Mouse (Mus musculus) embryonic stem cell, embryonic (primary cell): ENCODE results near the gene Olfr743.
"Not testable (repeated sequence)": the region's sequence is repeated elsewhere in the genome, so short reads cannot be mapped to it uniquely, and the experiment has no call there.

Source experiments
- CTCF ChIA-PET, 4 experiments: fragments of 300-600 bp in 2 of 4; fragments of 350-600 bp in 2 of 4; sonication (Branson Sonifier 250); formaldehyde crosslinking; loops; one replicate each; lab custom pipeline; 2022; ENCODE audit warnings: inconsistent platforms in 2 of 4; lab: Charles Lee
- POLR2A ChIA-PET, 4 experiments: fragments of 300-600 bp in 2 of 4; fragments of 350-600 bp in 2 of 4; sonication (Branson Sonifier 250); formaldehyde crosslinking; loops; one replicate each; lab custom pipeline; 2022; ENCODE audit warnings: antibody characterized with exemption in 4 of 4, inconsistent platforms in 1 of 4; lab: Charles Lee

Olfr743 gene

DNA sequence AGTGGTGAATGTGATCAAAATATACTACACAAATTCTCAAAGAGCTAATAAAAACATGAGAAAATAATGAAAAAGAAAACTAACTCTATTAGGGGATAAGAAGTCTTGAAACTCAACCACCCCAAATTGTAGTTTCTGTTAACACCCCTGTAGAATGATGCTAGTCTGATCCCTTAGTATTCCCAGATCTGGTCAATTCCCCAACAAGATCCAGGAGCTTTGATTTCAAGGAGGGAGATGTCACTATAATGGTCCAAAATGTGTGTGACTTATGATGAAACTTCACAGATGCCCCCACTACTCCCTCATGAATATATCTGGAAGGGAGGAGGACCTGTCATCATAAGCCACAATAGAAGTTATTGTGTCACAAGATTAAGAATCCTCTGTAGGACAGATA lies at the start of gene Olfr743:
Gene Olfr743, plus strand, starts transcription at position 301 of the 400 bp plus-strand sequence.
- ChIA-PET CTCF (no interaction called here), POLR2A (interaction anchor here in 1 of 4 experiments (1.1 kb wide), 1 partner anchor 9 kb away, joined by 3 read pairs; no protein-coding TSS in a partner anchor)

DNA sequence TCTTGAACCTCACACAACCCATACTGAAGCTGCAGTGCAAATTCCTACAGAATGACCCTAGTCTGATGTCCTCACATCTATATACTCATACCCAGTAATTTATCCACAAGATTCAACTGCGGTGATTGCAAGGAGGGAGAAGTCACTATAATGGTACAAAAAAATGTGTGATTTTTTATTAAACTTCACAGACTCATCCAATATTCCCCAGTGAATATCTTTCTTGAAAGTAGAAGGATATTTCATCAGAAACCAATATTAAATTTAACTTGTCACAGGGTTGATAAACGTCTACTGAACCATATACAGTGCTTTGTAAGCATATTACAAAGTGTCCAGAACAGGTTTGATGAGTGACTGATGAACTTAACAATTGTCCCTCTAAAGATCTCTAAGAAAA lies 49.2 kb upstream of the Olfr743 start, which contains the start of gene Olfr741:
Gene Olfr741, plus strand, starts transcription at position 301 of the 400 bp plus-strand sequence.
- CTCF ChIA-PET: no interaction called here
- POLR2A ChIA-PET: interaction anchor here in 1 of 4 experiments (0.6 kb wide), 1 partner anchor 1023 kb away, joined by 3 read pairs; no protein-coding TSS in a partner anchor

DNA sequence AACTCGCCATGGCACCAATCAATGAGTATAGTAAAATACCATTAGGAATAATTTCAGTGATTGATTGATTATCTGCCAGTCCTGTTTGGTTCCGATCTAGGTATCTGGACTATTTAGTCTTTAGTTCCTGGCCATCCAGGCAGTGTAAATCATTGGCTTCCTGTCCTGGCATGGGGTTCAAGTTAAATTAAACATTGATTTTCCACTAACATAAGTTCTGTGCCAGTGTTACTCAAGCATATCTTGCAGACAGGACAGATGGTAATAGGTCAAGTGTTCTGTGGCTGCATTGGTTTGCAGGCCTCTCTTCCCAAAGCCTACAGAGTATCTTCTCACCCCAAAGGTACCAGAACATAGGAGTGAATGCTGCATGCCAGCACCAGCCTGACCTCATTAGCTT lies 43.2 kb upstream of the Olfr743 start:
- ChIA-PET POLR2A (no interaction called here), CTCF (no interaction called here)

DNA sequence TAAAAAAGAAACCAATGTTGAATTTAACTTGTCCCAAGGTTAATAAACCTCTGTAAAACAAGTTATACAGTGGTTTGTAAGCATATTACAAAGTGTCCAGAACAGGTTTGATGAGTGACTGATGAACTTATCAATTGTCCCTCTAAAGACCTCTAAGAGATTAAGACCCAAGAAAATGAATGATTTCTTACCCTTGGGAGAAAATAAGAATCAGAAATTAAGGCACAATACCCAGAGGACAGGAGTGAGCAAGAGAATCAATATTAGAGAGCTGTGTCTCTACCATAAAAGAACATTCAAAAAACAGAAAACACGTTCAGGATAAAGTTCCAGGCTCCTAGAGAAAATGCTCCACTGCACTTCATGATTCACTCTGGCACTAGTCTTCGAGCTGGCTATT lies 18.3 kb upstream of the Olfr743 start, which contains the start of gene Olfr742:
Gene Olfr742, plus strand, starts transcription at position 301 of the 400 bp plus-strand sequence.
- ChIA-PET CTCF (no interaction called here), POLR2A (no interaction called here)

DNA sequence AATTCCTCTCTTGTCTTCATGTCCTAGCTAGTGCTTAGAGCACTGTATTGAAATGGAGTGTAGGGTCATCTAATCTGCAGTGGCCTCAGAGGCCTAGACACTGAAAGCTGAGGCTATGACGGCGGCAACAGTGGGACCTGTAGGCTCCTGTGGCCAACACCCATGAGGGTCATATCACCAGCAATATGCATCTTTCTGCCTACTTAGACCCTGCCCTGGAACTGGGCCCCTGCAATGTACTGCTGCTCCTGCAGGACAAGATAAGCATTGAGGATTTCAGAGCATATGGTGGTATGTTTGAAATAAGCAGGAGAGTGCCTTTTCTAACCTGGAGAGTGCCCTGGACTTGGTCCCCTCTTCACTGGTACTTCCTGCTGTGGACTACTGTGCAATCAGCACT lies 31.1 kb downstream of the Olfr743 start:
- POLR2A ChIA-PET: no interaction called here
- CTCF ChIA-PET: no interaction called here

DNA sequence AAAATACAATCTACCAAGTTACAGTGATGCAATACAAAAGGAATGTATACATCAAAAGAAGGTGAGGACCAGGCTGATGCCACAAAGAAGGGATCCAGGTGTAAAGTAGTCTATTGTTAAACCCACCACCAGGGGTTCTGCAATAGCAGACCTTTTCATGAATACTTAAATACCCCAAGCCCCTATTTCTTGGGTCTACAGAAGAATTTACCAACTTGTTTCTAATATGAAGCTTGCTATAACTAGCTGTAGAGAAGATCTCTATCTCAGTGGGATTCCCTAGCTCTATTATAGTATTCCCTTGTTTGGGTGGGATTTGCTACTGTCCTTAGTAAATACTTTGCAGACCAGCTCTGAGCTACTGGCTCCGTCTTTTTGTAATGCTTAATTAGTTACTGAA lies 51.4 kb downstream of the Olfr743 start:
- CTCF ChIA-PET: interaction anchor here in 1 of 4 experiments (0.6 kb wide), 1 partner anchor 126 kb away, joined by 3 read pairs; no protein-coding TSS in a partner anchor
- POLR2A ChIA-PET: not testable (repeated sequence)
